Mouse (Mus musculus): ENCODE measurements around the gene Stil. TPM values are rescaled to one million over a fixed set of nuclear protein-coding genes. Genes with fewer than 3 reads are reported as not detected.

The Stil gene
- total and polyA plus RNA-seq, 3 experiments = 8.1 to 11.8 (median 9.0) TPM

GRCm38 (mm10) chr4:115062540-115062874 lies 62.5 kb downstream of the Stil start:
- H3K4me3 ChIP-seq (replicated peaks in 1 of 3; ENCODE audit: low read depth in 2 of 3, low read length in 2 of 3, poor library complexity in 1 of 3) = peak overlapping the region in 2 of 3 experiments; percentile 25 to 61
- no peaks in the 10 kb centered on the region for H3K36me3 ChIP-seq (replicated peaks in 1 of 2; ENCODE audit: control insufficient read depth in 1 of 2, insufficient read depth in 1 of 2, low read length in 1 of 2)
- H3K4me2 ChIP-seq (ENCODE audit: insufficient read depth, low read depth, poor library complexity, severe bottlenecking) = peak overlapping the region; percentile 98
- no peaks in the 10 kb centered on the region for H3K79me2 ChIP-seq (replicated peaks; ENCODE audit: control insufficient read depth, extremely low read depth, insufficient read depth, poor library complexity, severe bottlenecking)
- H3K27me3 ChIP-seq (replicated peaks) = peaks cover 86% of the 10 kb centered on the region
- in situ Hi-C loops (cut with MboI; ENCODE audit: low pct_ligation_motif_present, low pct_unique_long_range_greater_than_20kb, low sequenced_read_pairs) (no loop called here), dilution Hi-C loops (cut with MboI; ENCODE audit: extremely low pct_ligation_motif_present, extremely low pct_unique_long_range_greater_than_20kb, low sequenced_read_pairs) (no loop called here)
- TF ChIP-seq MAX (IDR thresholded peaks at IDR 0.05; ENCODE audit: low read length) = peak; percentile 2; the same call in 1 of the 2 replicates
- TF ChIP-seq USF1 (IDR thresholded peaks at IDR 0.05; ENCODE audit: low read depth, low read length) = no peak
- no peaks in the 10 kb centered on the region for H3K9me3 ChIP-seq (replicated peaks; ENCODE audit: low read length)
- peak overlapping the region; percentile 20; the same call in 1 of the 2 replicates for H3K9ac ChIP-seq (ENCODE audit: insufficient read depth, low read depth)
- no peak for DNase-seq (ENCODE audit: extremely low read depth)
- H3K4me1 ChIP-seq (ENCODE audit: control insufficient read depth in 1 of 2, insufficient read depth in 2 of 2) = peaks cover 2 to 4% of the 10 kb centered on the region in 2 experiments; a peak in 1 of 4 replicates
- no peak overlapping the region for H3K27ac ChIP-seq (ENCODE audit: insufficient read depth, low read depth)

DNA sequence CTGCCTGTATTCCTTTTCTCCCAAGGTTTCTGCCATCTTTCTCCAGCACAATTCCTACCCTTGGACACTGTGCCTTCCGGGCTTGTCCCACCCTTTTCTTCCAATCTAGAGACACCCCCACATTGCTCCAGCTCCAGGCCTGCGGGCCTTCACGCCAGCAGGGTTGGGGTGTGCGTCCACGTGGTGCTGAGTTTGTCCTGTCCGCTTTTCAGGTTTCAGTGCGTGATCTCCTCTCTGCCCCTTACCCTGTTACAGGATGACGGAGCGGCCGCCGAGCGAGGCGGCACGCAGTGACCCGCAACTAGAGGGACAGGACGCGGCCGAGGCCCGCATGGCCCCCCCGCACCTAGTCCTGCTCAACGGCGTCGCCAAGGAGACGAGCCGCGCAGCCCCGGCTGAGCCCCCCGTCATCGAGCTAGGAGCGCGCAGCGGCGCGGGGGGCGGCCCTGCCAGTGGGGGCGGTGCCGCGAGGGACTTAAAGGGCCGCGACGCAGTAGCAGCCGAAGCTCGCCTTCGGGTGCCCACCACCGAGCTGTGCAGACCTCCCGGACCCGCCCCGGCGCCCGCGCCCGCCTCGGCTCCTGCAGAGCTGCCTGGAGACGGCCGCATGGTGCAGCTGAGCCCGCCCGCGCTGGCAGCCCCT lies 63.0 kb downstream of the Stil start:
- TF ChIP-seq SIN3A (IDR thresholded peaks at IDR 0.05; ENCODE audit: low read length) = no peak
- no peak for TF ChIP-seq SMC3 (IDR thresholded peaks at IDR 0.05; ENCODE audit: low read depth, low read length)
- no peaks in the 10 kb centered on the region for H3K9me3 ChIP-seq (replicated peaks; ENCODE audit: low read length)
- peak overlapping the region; percentile 20; the same call in 1 of the 2 replicates for H3K9ac ChIP-seq (ENCODE audit: insufficient read depth, low read depth)
- dilution Hi-C loops (cut with MboI; ENCODE audit: extremely low pct_ligation_motif_present, extremely low pct_unique_long_range_greater_than_20kb, low sequenced_read_pairs) = no loop called here
- H3K36me3 ChIP-seq (replicated peaks in 1 of 2; ENCODE audit: control insufficient read depth in 1 of 2, insufficient read depth in 1 of 2, low read length in 1 of 2) = no peaks in the 10 kb centered on the region
- H3K4me3 ChIP-seq (replicated peaks in 1 of 3; ENCODE audit: low read depth in 2 of 3, low read length in 2 of 3, poor library complexity in 1 of 3) = peak overlapping the region in 2 of 3 experiments; percentile 25 to 61
- peaks cover 86% of the 10 kb centered on the region for H3K27me3 ChIP-seq (replicated peaks)
- no peak overlapping the region for H3K27ac ChIP-seq (ENCODE audit: insufficient read depth, low read depth)
- no peak for DNase-seq (ENCODE audit: extremely low read depth)
- no peaks in the 10 kb centered on the region for H3K79me2 ChIP-seq (replicated peaks; ENCODE audit: control insufficient read depth, extremely low read depth, insufficient read depth, poor library complexity, severe bottlenecking)
- H3K4me1 ChIP-seq (ENCODE audit: control insufficient read depth in 1 of 2, insufficient read depth in 2 of 2) = peaks cover 2 to 4% of the 10 kb centered on the region in 2 experiments; a peak in 1 of 4 replicates
- peak overlapping the region; percentile 98 for H3K4me2 ChIP-seq (ENCODE audit: insufficient read depth, low read depth, poor library complexity, severe bottlenecking)
- in situ Hi-C loops (cut with MboI; ENCODE audit: low pct_ligation_motif_present, low pct_unique_long_range_greater_than_20kb, low sequenced_read_pairs) = no loop called here

- peak overlapping the region in 1 of 3 experiments; percentile 61 for H3K4me3 ChIP-seq (replicated peaks in 1 of 3; ENCODE audit: low read depth in 2 of 3, low read length in 2 of 3, poor library complexity in 1 of 3)
- no peaks in the 10 kb centered on the region for H3K79me2 ChIP-seq (replicated peaks; ENCODE audit: control insufficient read depth, extremely low read depth, insufficient read depth, poor library complexity, severe bottlenecking)
- H3K9me3 ChIP-seq (replicated peaks; ENCODE audit: low read length) = no peaks in the 10 kb centered on the region
- TF ChIP-seq MAZ (IDR thresholded peaks at IDR 0.05; ENCODE audit: low read depth, low read length) (no peak), ZC3H11A (IDR thresholded peaks at IDR 0.05; ENCODE audit: low read depth, low read length) (no peak), CTCF (conservative IDR thresholded peaks at IDR 0.05 in 1 of 2, IDR thresholded peaks at IDR 0.05 in 1 of 2; ENCODE audit: low read depth in 2 of 2, low read length in 2 of 2) (no peak)
- peaks cover 2 to 4% of the 10 kb centered on the region in 2 experiments; a peak in 1 of 4 replicates for H3K4me1 ChIP-seq (ENCODE audit: control insufficient read depth in 1 of 2, insufficient read depth in 2 of 2)
- in situ Hi-C loops (cut with MboI; ENCODE audit: low pct_ligation_motif_present, low pct_unique_long_range_greater_than_20kb, low sequenced_read_pairs) (no loop called here), dilution Hi-C loops (cut with MboI; ENCODE audit: extremely low pct_ligation_motif_present, extremely low pct_unique_long_range_greater_than_20kb, low sequenced_read_pairs) (no loop called here)
- H3K27me3 ChIP-seq (replicated peaks) = peaks cover 87% of the 10 kb centered on the region
- no peak overlapping the region for H3K9ac ChIP-seq (ENCODE audit: insufficient read depth, low read depth)
- no peak overlapping the region for H3K27ac ChIP-seq (ENCODE audit: insufficient read depth, low read depth)
- no peak for DNase-seq (ENCODE audit: extremely low read depth)
- no peaks in the 10 kb centered on the region for H3K36me3 ChIP-seq (replicated peaks in 1 of 2; ENCODE audit: control insufficient read depth in 1 of 2, insufficient read depth in 1 of 2, low read length in 1 of 2)
- H3K4me2 ChIP-seq (ENCODE audit: insufficient read depth, low read depth, poor library complexity, severe bottlenecking) = peak overlapping the region; percentile 98
These were observed 63.7 kb downstream of the Stil start for GRCm38 (mm10) chr4:115063518-115064239.
